ENCODE assay signal across 8 mouse cellular contexts in genomic region chr12:8947163-8947562, GRCm38 (mm10). TPM values are rescaled to one million over a fixed set of nuclear protein-coding genes. Genes with fewer than 3 reads are reported as not detected.
DNase-seq lines count a peak whose midpoint lies in the region; ATAC-seq and TF ChIP-seq lines count a peak whose summit lies in the region.
"Had no signal": no experiment of that assay in that cellular context is flagged by ENCODE, and none has a peak within 500 bp of the region (broad histone marks: within the 10 kb centered on the region; RNA-seq: fewer than 3 reads in every experiment).

No protein-coding gene starts in this region.

- peaks cover 13% of the 10 kb centered on the region for H3K4me1 ChIP-seq in kidney, embryonic 16.5 days (ENCODE audit: insufficient read depth, low read length)
- peaks cover 11% of the 10 kb centered on the region for H3K4me1 ChIP-seq in forebrain, embryonic 13.5 days
- H3K4me1 ChIP-seq in intestine, postnatal 0 days (replicated peaks; ENCODE audit: control insufficient read depth, insufficient read depth, low read length) = peaks cover 3% of the 10 kb centered on the region; the same call in 1 of the 2 replicates

- H3K9me3 ChIP-seq in kidney, embryonic 16.5 days (ENCODE audit: low read length) = no peaks in the 10 kb centered on the region
- no peaks in the 10 kb centered on the region for H3K9me3 ChIP-seq in forebrain, embryonic 13.5 days (replicated peaks)
- no peaks in the 10 kb centered on the region for H3K9me3 ChIP-seq in intestine, postnatal 0 days (ENCODE audit: control insufficient read depth)

- no peak for ATAC-seq in kidney, embryonic 16.5 days (ENCODE audit: low FRiP score, low TSS enrichment)
- no peak for ATAC-seq in forebrain, embryonic 13.5 days
- ATAC-seq in intestine, postnatal 0 days = no peak

- no peaks in the 10 kb centered on the region for H3K79me2 ChIP-seq in myocyte (ENCODE audit: control insufficient read depth, insufficient read depth)

- WGBS in kidney, embryonic 16.5 days = 42% methylated on average over 9 of the region's 9 CpGs
- 70% methylated on average over 9 of the region's 9 CpGs for WGBS in forebrain, embryonic 13.5 days
- WGBS in intestine, postnatal 0 days = 45% methylated on average over 9 of the region's 9 CpGs

- DNase-seq in kidney, postnatal 14 days = no peak
- DNase-seq in right cerebral cortex, postnatal 25 days = no peak
- no peak for DNase-seq in gastrocnemius, postnatal 4 days (ENCODE audit: low spot score in 2 of 2)

- no peak overlapping the region for H3ac ChIP-seq in myocyte (ENCODE audit: control insufficient read depth, insufficient read length)

- H3K4me3 ChIP-seq in kidney, embryonic 16.5 days (ENCODE audit: low read length) = peak overlapping the region; percentile 53
- no peak overlapping the region for H3K4me3 ChIP-seq in forebrain, embryonic 13.5 days
- H3K4me3 ChIP-seq in intestine, postnatal 0 days (ENCODE audit: low read depth, low read length) = no peak overlapping the region
- no peak overlapping the region for H3K4me3 ChIP-seq in myocyte

- H3K27ac ChIP-seq in kidney, embryonic 16.5 days (ENCODE audit: low read length) = no peak overlapping the region
- H3K27ac ChIP-seq in forebrain, embryonic 13.5 days = no peak overlapping the region
- H3K27ac ChIP-seq in intestine, postnatal 0 days (ENCODE audit: low read depth, low read length) = no peak overlapping the region

- peaks cover 10% of the 10 kb centered on the region for H3K27me3 ChIP-seq in kidney, embryonic 16.5 days (ENCODE audit: insufficient read depth, low read length)
- H3K27me3 ChIP-seq in forebrain, embryonic 13.5 days = 0 out of 2 replicates have a peak, but pooled peaks cover 4% of the 10 kb centered on the region
- no peaks in the 10 kb centered on the region; the same call in 1 of the 2 replicates for H3K27me3 ChIP-seq in intestine, postnatal 0 days (replicated peaks; ENCODE audit: control insufficient read depth, insufficient read depth, low read length)
- no peaks in the 10 kb centered on the region for H3K27me3 ChIP-seq in myocyte (ENCODE audit: control insufficient read depth, insufficient read depth, insufficient read length)

- H3K4me2 ChIP-seq in kidney, embryonic 16.5 days (replicated peaks; ENCODE audit: low read depth, low read length) = peak overlapping the region; percentile 97
- H3K4me2 ChIP-seq in forebrain, embryonic 13.5 days = peak overlapping the region; percentile 80
- H3K4me2 ChIP-seq in intestine, postnatal 0 days (replicated peaks; ENCODE audit: low read depth) = peak overlapping the region; percentile 87; the same call in 1 of the 2 replicates
- H3K4me2 ChIP-seq in myocyte (ENCODE audit: low read depth) = peak overlapping the region; percentile 81

- H3K9ac ChIP-seq in kidney, embryonic 16.5 days (replicated peaks; ENCODE audit: low read length) = peak overlapping the region; percentile 15; the same call in 1 of the 2 replicates
- H3K9ac ChIP-seq in forebrain, embryonic 13.5 days = no peak overlapping the region
- 0 out of 2 replicates have a peak overlapping the region, but pooled peaks have one; percentile 55 for H3K9ac ChIP-seq in intestine, postnatal 0 days (ENCODE audit: low read depth, low read length)

- no peaks in the 10 kb centered on the region for H3K36me3 ChIP-seq in kidney, embryonic 16.5 days (ENCODE audit: insufficient read depth, low read length)
- no peaks in the 10 kb centered on the region for H3K36me3 ChIP-seq in forebrain, embryonic 13.5 days (ENCODE audit: poor library complexity, severe bottlenecking)
- no peaks in the 10 kb centered on the region for H3K36me3 ChIP-seq in intestine, postnatal 0 days (ENCODE audit: control insufficient read depth, insufficient read depth)
- H3K36me3 ChIP-seq in myocyte (ENCODE audit: control insufficient read depth, insufficient read depth) = no peaks in the 10 kb centered on the region

- TF ChIP-seq POLR2A in myocyte (IDR thresholded peaks at IDR 0.05; ENCODE audit: insufficient read length, low read depth) = no peak

- no peak for TF ChIP-seq CTCF in intestine, postnatal 0 days (IDR thresholded peaks at IDR 0.05; ENCODE audit: low read depth)

TF ChIP-seq in myocyte, 11 proteins besides CTCF, POLR2A, EP300 and RAD21:
- TF ChIP-seq POLR2AphosphoS2 (IDR thresholded peaks at IDR 0.05; ENCODE audit: insufficient read length, low read depth) = no peak
- no peak for TF ChIP-seq CEBPB (IDR thresholded peaks at IDR 0.05; ENCODE audit: insufficient read depth, poor library complexity, severe bottlenecking)
- no peak for TF ChIP-seq REST (IDR thresholded peaks at IDR 0.05; ENCODE audit: insufficient read depth, insufficient read length)
- TF ChIP-seq E2F4 (IDR thresholded peaks at IDR 0.05; ENCODE audit: insufficient read depth) = no peak
- no peak for TF ChIP-seq USF1 (IDR thresholded peaks at IDR 0.05; ENCODE audit: low read depth)
- TF ChIP-seq MAX (IDR thresholded peaks at IDR 0.05; ENCODE audit: low read depth) = no peak
- no peak for TF ChIP-seq MYOG (IDR thresholded peaks at IDR 0.05; ENCODE audit: control insufficient read depth in 1 of 3, insufficient read depth in 1 of 3, insufficient read length in 2 of 3, low read depth in 2 of 3)
- TF ChIP-seq TCF12 (IDR thresholded peaks at IDR 0.05; ENCODE audit: insufficient read depth, poor library complexity, severe bottlenecking) = no peak
- TF ChIP-seq SRF (IDR thresholded peaks at IDR 0.05; ENCODE audit: control insufficient read depth, insufficient read length, low read depth) = no peak
- no peak for TF ChIP-seq MYOD1 (IDR thresholded peaks at IDR 0.05; ENCODE audit: control insufficient read depth in 1 of 3, insufficient read length in 2 of 3, low read depth in 2 of 3)
- TF ChIP-seq TCF3 (IDR thresholded peaks at IDR 0.05; ENCODE audit: insufficient read length, low read depth) = no peak
TF ChIP-seq in myocyte: peak in this region for 0.

RNA-seq across cellular contexts. Expression of gene Matn3, which starts 0.6 kb away (rescaled TPM):
- 0.53 and 0.57 TPM in 2 replicates for polyA plus RNA-seq in kidney, embryonic 16.5 days (2015; fragmentation: Nextera tagmentation; extraction: Ambion mirVana)
- polyA plus RNA-seq in forebrain, embryonic 13.5 days (2015; fragmentation: Nextera tagmentation; extraction: Ambion mirVana) = 0.09 and 0.25 TPM in 2 replicates
- not detected in 2 replicates for polyA plus RNA-seq in intestine, postnatal 0 days (2015; fragmentation: Nextera tagmentation; extraction: Ambion mirVana)
- polyA plus RNA-seq in myocyte (2012; fragmentation: generic; extraction: Trizol) = 0.01 TPM
- under 1 TPM; 0.21 to 0.39 TPM for total RNA-seq in gastrocnemius, postnatal 4 days (2021)
- polyA plus RNA-seq: large intestine, adult 2 months had no signal

RNA-seq across cellular contexts. Expression of gene Laptm4a, which starts 25.7 kb away (rescaled TPM):
- polyA plus RNA-seq in kidney, embryonic 16.5 days (2015; fragmentation: Nextera tagmentation; extraction: Ambion mirVana) = 327 and 343 TPM in 2 replicates
- 243 and 246 TPM in 2 replicates for polyA plus RNA-seq in forebrain, embryonic 13.5 days (2015; fragmentation: Nextera tagmentation; extraction: Ambion mirVana)
- 241 and 242 TPM in 2 replicates for polyA plus RNA-seq in intestine, postnatal 0 days (2015; fragmentation: Nextera tagmentation; extraction: Ambion mirVana)
- polyA plus RNA-seq in myocyte (2012; fragmentation: generic; extraction: Trizol) = 491 TPM
- 100 to 1,000 TPM; 425 to 463 TPM for total RNA-seq in gastrocnemius, postnatal 4 days (2021)

RNA-seq across cellular contexts. Expression of gene Wdr35, which starts 26.5 kb away (rescaled TPM):
- 21.0 and 22.3 TPM in 2 replicates for polyA plus RNA-seq in kidney, embryonic 16.5 days (2015; fragmentation: Nextera tagmentation; extraction: Ambion mirVana)
- polyA plus RNA-seq in forebrain, embryonic 13.5 days (2015; fragmentation: Nextera tagmentation; extraction: Ambion mirVana) = 21.3 and 27.1 TPM in 2 replicates
- polyA plus RNA-seq in intestine, postnatal 0 days (2015; fragmentation: Nextera tagmentation; extraction: Ambion mirVana) = 2.5 and 2.6 TPM in 2 replicates
- 9.5 TPM for polyA plus RNA-seq in myocyte (2012; fragmentation: generic; extraction: Trizol)
- 10 to 100 TPM; 14.6 to 17.2 TPM for total RNA-seq in gastrocnemius, postnatal 4 days (2021)
